Mouse (Mus musculus) cerebellum, adult 2 months (tissue): ENCODE measurements around the gene Efcab8.

Experiments used
- CTCF ChIP-seq: fragments of 200-500 bp; IDR thresholded peaks from 2 replicates; pipeline ENCODE4 v1.5.1; 2011; ENCODE audit warnings: low read depth, mild to moderate bottlenecking, control low read depth, low read length, moderate library complexity, borderline replicate concordance; ENCODE audit not compliant: insufficient read depth
- POLR2A ChIP-seq: fragments of 200-500 bp; IDR thresholded peaks from 2 replicates; pipeline ENCODE4 v1.6.1; 2011; ENCODE audit warnings: low read length, control low read depth, borderline replicate concordance; ENCODE audit not compliant: insufficient read depth

DNA sequence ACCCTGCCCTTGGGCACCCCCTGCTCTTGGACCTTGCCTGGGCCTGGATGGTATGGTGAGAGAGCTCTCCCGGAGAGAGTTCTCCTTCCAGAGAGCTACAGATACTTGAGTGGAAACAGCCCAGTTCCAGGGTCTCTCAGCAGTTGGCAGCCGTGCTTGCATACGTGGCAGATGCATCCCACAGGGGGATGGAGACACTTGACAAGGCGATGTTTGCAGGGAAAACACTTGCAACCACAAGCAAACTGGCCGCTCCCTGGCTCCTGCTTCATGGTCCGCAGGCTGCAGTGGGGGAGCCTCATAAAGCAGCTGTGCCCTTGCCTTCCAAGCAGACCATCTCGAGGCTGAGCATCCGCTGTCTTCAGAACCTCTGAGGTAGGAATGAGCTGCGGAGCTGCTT is 95.0 kb downstream of the Efcab8 start, which contains the start of gene Bpifb2:
- TF ChIP-seq CTCF, result no peak
- TF ChIP-seq POLR2A, result no peak
